Mouse (Mus musculus): ENCODE data around the gene Slc38a3.

- TF ChIP-seq POLR2A (IDR thresholded peaks at IDR 0.05; ENCODE audit: control insufficient read depth, low read depth, low read length) (no peak), CTCF (IDR thresholded peaks at IDR 0.05; ENCODE audit: control insufficient read depth, insufficient read depth, insufficient replicate concordance, low read depth, low read length) (no peak)
Measured at GRCm38 (mm10) chr9:107696845-107697610, 27.7 kb upstream of the Slc38a3 start.

Measured in testis, adult 2 months (tissue).